Mouse (Mus musculus): ENCODE results near the gene Nsmce4a. TPM values are rescaled to one million over a fixed set of nuclear protein-coding genes. Genes with fewer than 3 reads are reported as not detected.

Nsmce4a gene
- polyA plus RNA-seq, 1 experiment: 152 TPM

DNA sequence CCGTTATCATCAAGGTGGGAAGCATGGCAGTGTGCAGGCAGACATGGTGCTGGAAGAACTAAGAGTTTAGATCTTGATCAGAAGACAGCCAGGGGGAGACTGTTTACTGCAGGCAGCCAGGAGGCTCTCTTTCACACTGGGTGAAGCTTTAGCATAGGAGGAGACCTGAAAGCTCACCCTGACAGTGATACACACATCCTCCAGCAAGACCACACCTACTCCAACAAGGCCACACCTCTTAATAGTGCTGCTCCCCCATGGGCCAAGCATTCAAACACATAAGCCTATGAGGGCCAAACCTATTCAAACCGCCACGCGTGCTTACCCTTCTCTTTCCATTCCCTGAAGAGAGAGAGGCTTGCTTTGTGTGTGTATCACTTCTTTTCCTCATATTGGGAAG lies 9.6 kb downstream of the Nsmce4a start:
- Histone ChIP-seq H3K27ac (ENCODE audit: insufficient read depth, low read length) (no peak overlapping the region), H3K9me3 (replicated peaks; ENCODE audit: control insufficient read depth, insufficient read depth, low read length, poor library complexity, severe bottlenecking) (no peaks in the 10 kb centered on the region), H3K4me1 (ENCODE audit: control insufficient read depth, insufficient read depth, low read length) (no peaks in the 10 kb centered on the region), H3K4me3 (ENCODE audit: low read depth, low read length) (no peak overlapping the region), H3K9ac (ENCODE audit: low read depth, poor library complexity, severe bottlenecking) (no peak overlapping the region), H3K27me3 (ENCODE audit: control insufficient read depth, insufficient read depth, low read length, poor library complexity, severe bottlenecking) (no peaks in the 10 kb centered on the region), H3K36me3 (ENCODE audit: control insufficient read depth, insufficient read depth, low read length, poor library complexity, severe bottlenecking) (no peaks in the 10 kb centered on the region)
- TF ChIP-seq CTCF (IDR thresholded peaks at IDR 0.05; ENCODE audit: low read depth, low read length) (no peak), EP300 (IDR thresholded peaks at IDR 0.05; ENCODE audit: insufficient read depth, low read depth, low read length) (no peak), POLR2A (IDR thresholded peaks at IDR 0.05; ENCODE audit: insufficient read depth, low read length) (no peak)

DNA sequence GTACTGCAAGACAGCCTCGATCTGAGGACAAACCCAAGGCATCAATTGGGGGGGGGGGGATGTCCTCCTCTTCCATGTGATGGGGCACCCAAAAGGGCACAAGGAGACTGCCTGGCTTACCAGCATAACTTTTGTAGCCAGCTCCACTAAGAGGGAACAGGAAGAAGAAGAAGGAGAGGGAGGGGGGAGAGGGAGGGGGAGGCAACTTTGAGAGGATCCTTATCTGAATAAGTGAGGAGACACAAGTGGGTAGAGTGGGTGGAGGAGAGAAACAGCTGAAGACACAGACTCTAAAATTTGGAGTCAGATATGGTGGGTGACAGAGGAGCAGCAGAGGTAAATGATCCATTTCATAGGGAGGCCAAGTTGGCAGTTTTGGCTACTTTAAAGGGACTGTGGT lies 12.0 kb downstream of the Nsmce4a start:
- Histone ChIP-seq H3K27me3 (ENCODE audit: control insufficient read depth, insufficient read depth, low read length, poor library complexity, severe bottlenecking) (no peaks in the 10 kb centered on the region), H3K9ac (ENCODE audit: low read depth, poor library complexity, severe bottlenecking) (no peak overlapping the region), H3K4me3 (ENCODE audit: low read depth, low read length) (no peak overlapping the region), H3K36me3 (ENCODE audit: control insufficient read depth, insufficient read depth, low read length, poor library complexity, severe bottlenecking) (no peaks in the 10 kb centered on the region), H3K4me1 (ENCODE audit: control insufficient read depth, insufficient read depth, low read length) (no peaks in the 10 kb centered on the region), H3K27ac (ENCODE audit: insufficient read depth, low read length) (no peak overlapping the region), H3K9me3 (replicated peaks; ENCODE audit: control insufficient read depth, insufficient read depth, low read length, poor library complexity, severe bottlenecking) (no peaks in the 10 kb centered on the region)
- no peak for TF ChIP-seq EP300 (IDR thresholded peaks at IDR 0.05; ENCODE audit: insufficient read depth, low read depth, low read length)

DNA sequence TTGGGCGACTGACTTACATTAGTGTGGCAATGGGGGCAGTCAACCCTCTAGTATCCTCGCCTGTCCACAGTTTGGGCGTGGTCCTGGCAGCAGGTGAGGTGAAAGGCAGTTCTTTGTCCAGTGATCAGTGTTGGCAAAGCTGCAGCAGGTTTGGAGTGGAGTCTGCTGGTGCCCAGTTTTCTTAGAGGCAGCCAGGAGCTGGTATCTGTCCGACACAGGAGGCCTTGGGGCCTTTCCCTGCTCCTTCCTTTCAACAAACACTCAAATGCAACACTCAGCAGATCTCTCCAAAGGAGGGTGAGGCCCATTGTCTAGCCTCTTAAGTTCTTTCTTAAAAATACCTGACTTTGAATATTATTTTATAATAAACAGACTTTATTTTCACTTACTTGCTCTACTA lies 14.3 kb downstream of the Nsmce4a start:
- Histone ChIP-seq H3K27me3 (ENCODE audit: control insufficient read depth, insufficient read depth, low read length, poor library complexity, severe bottlenecking) (no peaks in the 10 kb centered on the region), H3K36me3 (ENCODE audit: control insufficient read depth, insufficient read depth, low read length, poor library complexity, severe bottlenecking) (no peaks in the 10 kb centered on the region), H3K9me3 (replicated peaks; ENCODE audit: control insufficient read depth, insufficient read depth, low read length, poor library complexity, severe bottlenecking) (no peaks in the 10 kb centered on the region), H3K27ac (ENCODE audit: insufficient read depth, low read length) (no peak overlapping the region), H3K4me3 (ENCODE audit: low read depth, low read length) (no peak overlapping the region), H3K4me1 (ENCODE audit: control insufficient read depth, insufficient read depth, low read length) (no peaks in the 10 kb centered on the region), H3K9ac (ENCODE audit: low read depth, poor library complexity, severe bottlenecking) (no peak overlapping the region)
- TF ChIP-seq POLR2A (IDR thresholded peaks at IDR 0.05; ENCODE audit: insufficient read depth, low read length) (no peak), CTCF (IDR thresholded peaks at IDR 0.05; ENCODE audit: low read depth, low read length) (no peak), EP300 (IDR thresholded peaks at IDR 0.05; ENCODE audit: insufficient read depth, low read depth, low read length) (no peak)

DNA sequence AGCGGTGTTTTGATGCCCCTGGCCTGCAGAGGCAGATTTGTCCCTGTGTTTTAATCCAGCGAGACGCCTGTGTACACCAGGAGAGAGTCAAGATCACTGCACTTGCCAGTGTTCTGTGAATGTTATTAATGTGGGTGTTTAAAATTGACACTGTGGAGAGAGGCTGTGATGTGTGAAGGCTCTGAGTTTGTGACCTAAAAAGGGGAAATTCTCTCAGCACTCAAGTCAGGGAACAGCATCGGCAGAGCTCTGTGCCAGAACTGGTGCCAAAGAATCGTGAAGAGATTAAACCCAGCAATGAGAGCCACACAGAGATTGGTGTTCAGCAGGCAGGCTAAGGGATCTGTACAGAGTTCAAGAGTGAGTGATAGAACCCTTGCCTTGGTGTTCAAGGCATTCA lies 17.3 kb downstream of the Nsmce4a start:
- H3K9ac ChIP-seq (ENCODE audit: low read depth, poor library complexity, severe bottlenecking): no peak overlapping the region
- H3K4me1 ChIP-seq (ENCODE audit: control insufficient read depth, insufficient read depth, low read length): no peaks in the 10 kb centered on the region

DNA sequence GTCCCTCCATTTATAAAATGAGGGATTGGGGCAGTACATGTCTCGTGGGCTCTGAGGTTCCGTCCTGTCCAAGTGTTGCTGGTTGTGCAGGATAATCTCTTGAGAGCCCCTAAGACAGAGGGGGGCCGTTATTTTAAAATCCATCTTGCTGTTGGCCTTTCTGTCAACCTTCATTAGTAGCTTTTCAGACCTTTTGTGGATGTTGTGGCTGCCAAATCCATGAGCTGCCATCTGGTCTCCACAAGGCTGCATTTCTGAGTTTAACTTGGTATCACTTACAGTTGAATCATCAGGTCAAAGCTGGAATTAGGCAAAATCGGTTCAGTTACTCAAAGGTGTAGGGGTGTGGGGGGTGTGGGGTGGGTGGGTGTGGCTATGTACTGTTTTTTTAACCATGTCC lies 19.6 kb downstream of the Nsmce4a start:
- TF ChIP-seq POLR2A (IDR thresholded peaks at IDR 0.05; ENCODE audit: insufficient read depth, low read length) (no peak), EP300 (IDR thresholded peaks at IDR 0.05; ENCODE audit: insufficient read depth, low read depth, low read length) (no peak), CTCF (IDR thresholded peaks at IDR 0.05; ENCODE audit: low read depth, low read length) (no peak)
- no peak overlapping the region for H3K27ac ChIP-seq (ENCODE audit: insufficient read depth, low read length)
- no peak overlapping the region for H3K4me3 ChIP-seq (ENCODE audit: low read depth, low read length)
- H3K9me3 ChIP-seq (replicated peaks; ENCODE audit: control insufficient read depth, insufficient read depth, low read length, poor library complexity, severe bottlenecking): no peaks in the 10 kb centered on the region
- no peaks in the 10 kb centered on the region for H3K27me3 ChIP-seq (ENCODE audit: control insufficient read depth, insufficient read depth, low read length, poor library complexity, severe bottlenecking)
- H3K4me1 ChIP-seq (ENCODE audit: control insufficient read depth, insufficient read depth, low read length): no peaks in the 10 kb centered on the region
- H3K9ac ChIP-seq (ENCODE audit: low read depth, poor library complexity, severe bottlenecking): no peak overlapping the region
- no peaks in the 10 kb centered on the region for H3K36me3 ChIP-seq (ENCODE audit: control insufficient read depth, insufficient read depth, low read length, poor library complexity, severe bottlenecking)

More for the DNA sequence above, 17.3 kb downstream of the Nsmce4a start:
- no peak for TF ChIP-seq EP300 (IDR thresholded peaks at IDR 0.05; ENCODE audit: insufficient read depth, low read depth, low read length)
- TF ChIP-seq POLR2A (IDR thresholded peaks at IDR 0.05; ENCODE audit: insufficient read depth, low read length): no peak
- no peak for TF ChIP-seq CTCF (IDR thresholded peaks at IDR 0.05; ENCODE audit: low read depth, low read length)
- H3K4me3 ChIP-seq (ENCODE audit: low read depth, low read length): no peak overlapping the region
- H3K36me3 ChIP-seq (ENCODE audit: control insufficient read depth, insufficient read depth, low read length, poor library complexity, severe bottlenecking): no peaks in the 10 kb centered on the region
- H3K9me3 ChIP-seq (replicated peaks; ENCODE audit: control insufficient read depth, insufficient read depth, low read length, poor library complexity, severe bottlenecking): no peaks in the 10 kb centered on the region
- H3K27me3 ChIP-seq (ENCODE audit: control insufficient read depth, insufficient read depth, low read length, poor library complexity, severe bottlenecking): no peaks in the 10 kb centered on the region
- H3K27ac ChIP-seq (ENCODE audit: insufficient read depth, low read length): no peak overlapping the region

DNA sequence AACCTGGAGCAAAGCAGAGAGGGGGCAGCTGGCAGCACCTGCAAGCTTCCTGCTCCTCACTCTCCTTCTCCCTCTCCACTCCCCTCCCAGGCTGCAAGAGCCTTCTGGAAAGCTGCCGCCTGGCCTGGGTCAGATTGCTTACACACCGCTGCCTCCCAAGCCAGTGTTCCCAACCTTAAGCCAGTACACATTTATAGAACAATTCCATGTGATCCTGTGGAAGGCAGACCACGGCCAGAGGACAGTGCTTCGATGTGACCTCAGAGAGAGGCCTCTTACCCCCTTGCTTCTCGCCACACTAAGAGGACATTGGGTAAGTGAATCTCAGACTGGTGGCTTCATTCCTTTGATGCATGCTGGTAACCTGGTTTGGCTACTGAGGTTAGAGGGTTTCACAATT lies 20.1 kb downstream of the Nsmce4a start:
- no peaks in the 10 kb centered on the region for H3K36me3 ChIP-seq (ENCODE audit: control insufficient read depth, insufficient read depth, low read length, poor library complexity, severe bottlenecking)
- H3K4me3 ChIP-seq (ENCODE audit: low read depth, low read length): no peak overlapping the region
- H3K27ac ChIP-seq (ENCODE audit: insufficient read depth, low read length): no peak overlapping the region
- H3K9me3 ChIP-seq (replicated peaks; ENCODE audit: control insufficient read depth, insufficient read depth, low read length, poor library complexity, severe bottlenecking): no peaks in the 10 kb centered on the region
- no peak overlapping the region for H3K9ac ChIP-seq (ENCODE audit: low read depth, poor library complexity, severe bottlenecking)
- TF ChIP-seq EP300 (IDR thresholded peaks at IDR 0.05; ENCODE audit: insufficient read depth, low read depth, low read length) (no peak), POLR2A (IDR thresholded peaks at IDR 0.05; ENCODE audit: insufficient read depth, low read length) (no peak), CTCF (IDR thresholded peaks at IDR 0.05; ENCODE audit: low read depth, low read length) (no peak)
- no peaks in the 10 kb centered on the region for H3K4me1 ChIP-seq (ENCODE audit: control insufficient read depth, insufficient read depth, low read length)
- H3K27me3 ChIP-seq (ENCODE audit: control insufficient read depth, insufficient read depth, low read length, poor library complexity, severe bottlenecking): no peaks in the 10 kb centered on the region

Measured in ES-Bruce4 (cell line).